Mouse (Mus musculus): Measurements from ENCODE around the gene Slc25a47. TPM values are rescaled to one million over a fixed set of nuclear protein-coding genes. Genes with fewer than 3 reads are reported as not detected.
A peak's percentile ranks its signal among the peaks of the same experiment; 100 is the strongest.

The Slc25a47 gene
- polyA plus RNA-seq (2017; shearing (Covaris generic)), result 1 to 10 TPM in 1 of 2 experiments, under 1 TPM in 1; 0.51 to 1.3 TPM

- ATAC-seq, result peak; percentile 97
These were observed at the start of gene Slc25a47, which contains the start of gene Slc25a29 for GRCm38 (mm10) chr12:108835840-108836409. Gene Slc25a47 (plus strand): TSS chr12:108836046. Gene Slc25a29 (minus strand): TSS chr12:108835883.

- ATAC-seq, result no peak
These were observed 48.5 kb upstream of the Slc25a47 start for GRCm38 (mm10) chr12:108787329-108787728.

- peak; percentile 24 for ATAC-seq
These were observed 43.7 kb upstream of the Slc25a47 start for GRCm38 (mm10) chr12:108792152-108792545.

GRCm38 (mm10) chr12:108792546-108793452, 43.0 kb upstream of the Slc25a47 start, which contains the start of gene Yy1:
Gene Yy1 (plus strand): TSS chr12:108792973.
- peak; percentile 85 for ATAC-seq

- ATAC-seq, result no peak
These were observed 42.3 kb upstream of the Slc25a47 start for GRCm38 (mm10) chr12:108793453-108793941.

GRCm38 (mm10) chr12:108794078-108794711, 41.7 kb upstream of the Slc25a47 start:
- peak; percentile 10 for ATAC-seq

GRCm38 (mm10) chr12:108794979-108795537, 40.8 kb upstream of the Slc25a47 start:
- no peak for ATAC-seq

GRCm38 (mm10) chr12:108801613-108802012, 34.2 kb upstream of the Slc25a47 start:
- ATAC-seq, result no peak

GRCm38 (mm10) chr12:108804388-108804787, 31.5 kb upstream of the Slc25a47 start:
- no peak for ATAC-seq

- ATAC-seq, result no peak
These were observed 27.4 kb upstream of the Slc25a47 start for GRCm38 (mm10) chr12:108808465-108808864.

GRCm38 (mm10) chr12:108809771-108810170, 26.1 kb upstream of the Slc25a47 start:
- no peak for ATAC-seq

- ATAC-seq, result no peak
These were observed 25.5 kb upstream of the Slc25a47 start for GRCm38 (mm10) chr12:108810309-108810708.

GRCm38 (mm10) chr12:108811133-108811532, 24.7 kb upstream of the Slc25a47 start:
- ATAC-seq, result peak; percentile 63

GRCm38 (mm10) chr12:108812463-108812862, 23.4 kb upstream of the Slc25a47 start:
- no peak for ATAC-seq

- ATAC-seq, result no peak
These were observed 21.4 kb upstream of the Slc25a47 start for GRCm38 (mm10) chr12:108814470-108814869.

- ATAC-seq, result no peak
These were observed 19.3 kb upstream of the Slc25a47 start for GRCm38 (mm10) chr12:108816569-108816968.

- ATAC-seq, result no peak
These were observed 15.4 kb upstream of the Slc25a47 start for GRCm38 (mm10) chr12:108820461-108820860.

GRCm38 (mm10) chr12:108823036-108823435, 12.8 kb upstream of the Slc25a47 start:
- no peak for ATAC-seq

GRCm38 (mm10) chr12:108824225-108824874, 11.5 kb upstream of the Slc25a47 start:
- peak; percentile 52 for ATAC-seq

GRCm38 (mm10) chr12:108825561-108826224, 10.2 kb upstream of the Slc25a47 start:
- no peak for ATAC-seq

- no peak for ATAC-seq
These were observed 9.4 kb upstream of the Slc25a47 start for GRCm38 (mm10) chr12:108826282-108826957.
